Mouse (Mus musculus): ENCODE measurements around the gene Epb41l2. TPM values are rescaled to one million over a fixed set of nuclear protein-coding genes. Genes with fewer than 3 reads are reported as not detected.

Epb41l2 gene
- polyA plus RNA-seq, 1 experiment from 2014 or later = 86.7 TPM

GRCm38 (mm10) chr10:25448676-25449075 lies 89.1 kb downstream of the Epb41l2 start:
- Histone ChIP-seq H3K4me1 (ENCODE audit: control insufficient read depth, insufficient read depth, low read length) (0 out of 2 replicates have a peak, but pooled peaks cover 5% of the 10 kb centered on the region), H3K4me2 (ENCODE audit: low read depth, low read length) (no peak overlapping the region), H3K27me3 (replicated peaks; ENCODE audit: control insufficient read depth, insufficient read depth, low read length) (no peaks in the 10 kb centered on the region), H3K36me3 (ENCODE audit: control insufficient read depth, insufficient read depth, low read length) (peaks cover 16% of the 10 kb centered on the region), H3K4me3 (ENCODE audit: low read depth, low read length) (no peak overlapping the region), H3K9ac (ENCODE audit: low read depth, low read length) (no peak overlapping the region), H3K27ac (replicated peaks; ENCODE audit: low read depth, low read length) (no peak overlapping the region), H3K9me3 (ENCODE audit: control insufficient read depth, low read length) (no peaks in the 10 kb centered on the region)
- 70% methylated on average over 4 of the region's 4 CpGs for WGBS
- DNase-seq (ENCODE audit: low spot score) (no peak), ATAC-seq (ENCODE audit: low read depth) (no peak)

- H3K4me2 ChIP-seq (ENCODE audit: low read depth, low read length) = 0 out of 2 replicates have a peak overlapping the region, but pooled peaks have one; percentile 4
- no peaks in the 10 kb centered on the region for H3K27me3 ChIP-seq (replicated peaks; ENCODE audit: control insufficient read depth, insufficient read depth, low read length)
- 0 out of 2 replicates have a peak overlapping the region, but pooled peaks have one; percentile 15 for H3K9ac ChIP-seq (ENCODE audit: low read depth, low read length)
- ATAC-seq (ENCODE audit: low read depth) (no peak), DNase-seq (ENCODE audit: low spot score) (peak; percentile 39)
- no peaks in the 10 kb centered on the region for H3K9me3 ChIP-seq (ENCODE audit: control insufficient read depth, low read length)
- H3K4me3 ChIP-seq (ENCODE audit: low read depth, low read length) = no peak overlapping the region
- H3K36me3 ChIP-seq (ENCODE audit: control insufficient read depth, insufficient read depth, low read length) = peaks cover 12% of the 10 kb centered on the region
- 33% methylated on average over 11 of the region's 11 CpGs for WGBS
- H3K4me1 ChIP-seq (ENCODE audit: control insufficient read depth, insufficient read depth, low read length) = 0 out of 2 replicates have a peak, but pooled peaks cover 5% of the 10 kb centered on the region
- peak overlapping the region; percentile 41; the same call in 1 of the 2 replicates for H3K27ac ChIP-seq (replicated peaks; ENCODE audit: low read depth, low read length)
Observed at GRCm38 (mm10) chr10:25449312-25450020, 89.9 kb downstream of the Epb41l2 start.

- ATAC-seq (ENCODE audit: low read depth) (peak; percentile 47; the same call in 1 of the 2 replicates), DNase-seq (ENCODE audit: low spot score) (peak; percentile 46)
- Histone ChIP-seq H3K27ac (replicated peaks; ENCODE audit: low read depth, low read length) (peak overlapping the region; percentile 55), H3K4me1 (ENCODE audit: control insufficient read depth, insufficient read depth, low read length) (0 out of 2 replicates have a peak, but pooled peaks cover 5% of the 10 kb centered on the region), H3K9ac (ENCODE audit: low read depth, low read length) (no peak overlapping the region), H3K9me3 (ENCODE audit: control insufficient read depth, low read length) (no peaks in the 10 kb centered on the region), H3K4me2 (ENCODE audit: low read depth, low read length) (no peak overlapping the region), H3K27me3 (replicated peaks; ENCODE audit: control insufficient read depth, insufficient read depth, low read length) (no peaks in the 10 kb centered on the region), H3K4me3 (ENCODE audit: low read depth, low read length) (no peak overlapping the region), H3K36me3 (ENCODE audit: control insufficient read depth, insufficient read depth, low read length) (0 out of 2 replicates have a peak, but pooled peaks cover 3% of the 10 kb centered on the region)
- WGBS = 60% methylated on average over 9 of the region's 9 CpGs
Observed at GRCm38 (mm10) chr10:25453150-25453549, 93.6 kb downstream of the Epb41l2 start.

- Histone ChIP-seq H3K4me1 (ENCODE audit: control insufficient read depth, insufficient read depth, low read length) (0 out of 2 replicates have a peak, but pooled peaks cover 5% of the 10 kb centered on the region), H3K4me2 (ENCODE audit: low read depth, low read length) (no peak overlapping the region), H3K9me3 (ENCODE audit: control insufficient read depth, low read length) (no peaks in the 10 kb centered on the region), H3K27ac (replicated peaks; ENCODE audit: low read depth, low read length) (peak overlapping the region; percentile 55; the same call in 1 of the 2 replicates), H3K27me3 (replicated peaks; ENCODE audit: control insufficient read depth, insufficient read depth, low read length) (no peaks in the 10 kb centered on the region), H3K4me3 (ENCODE audit: low read depth, low read length) (no peak overlapping the region), H3K36me3 (ENCODE audit: control insufficient read depth, insufficient read depth, low read length) (0 out of 2 replicates have a peak, but pooled peaks cover 3% of the 10 kb centered on the region), H3K9ac (ENCODE audit: low read depth, low read length) (no peak overlapping the region)
- 80% methylated on average over 10 of the region's 10 CpGs for WGBS
- DNase-seq (ENCODE audit: low spot score) = no peak
- peak; percentile 47; the same call in 1 of the 2 replicates for ATAC-seq (ENCODE audit: low read depth)
Observed at GRCm38 (mm10) chr10:25453772-25454171, 94.2 kb downstream of the Epb41l2 start.

- no peak for DNase-seq (ENCODE audit: low spot score)
- no peak overlapping the region for H3K27ac ChIP-seq (replicated peaks; ENCODE audit: low read depth, low read length)
- H3K4me1 ChIP-seq (ENCODE audit: control insufficient read depth, insufficient read depth, low read length) = 0 out of 2 replicates have a peak, but pooled peaks cover 3% of the 10 kb centered on the region
- no peak overlapping the region for H3K9ac ChIP-seq (ENCODE audit: low read depth, low read length)
- 74% methylated on average over 6 of the region's 6 CpGs for WGBS
- no peaks in the 10 kb centered on the region for H3K27me3 ChIP-seq (replicated peaks; ENCODE audit: control insufficient read depth, insufficient read depth, low read length)
- H3K36me3 ChIP-seq (ENCODE audit: control insufficient read depth, insufficient read depth, low read length) = 0 out of 2 replicates have a peak, but pooled peaks cover 3% of the 10 kb centered on the region
- no peak overlapping the region for H3K4me2 ChIP-seq (ENCODE audit: low read depth, low read length)
- H3K4me3 ChIP-seq (ENCODE audit: low read depth, low read length) = no peak overlapping the region
- no peak for ATAC-seq (ENCODE audit: low read depth)
- H3K9me3 ChIP-seq (ENCODE audit: control insufficient read depth, low read length) = no peaks in the 10 kb centered on the region
Observed at GRCm38 (mm10) chr10:25457118-25457517, 97.5 kb downstream of the Epb41l2 start.

GRCm38 (mm10) chr10:25457996-25458395 lies 98.4 kb downstream of the Epb41l2 start:
- Histone ChIP-seq H3K9ac (ENCODE audit: low read depth, low read length) (no peak overlapping the region), H3K4me3 (ENCODE audit: low read depth, low read length) (no peak overlapping the region), H3K27ac (replicated peaks; ENCODE audit: low read depth, low read length) (no peak overlapping the region), H3K36me3 (ENCODE audit: control insufficient read depth, insufficient read depth, low read length) (0 out of 2 replicates have a peak, but pooled peaks cover 3% of the 10 kb centered on the region), H3K27me3 (replicated peaks; ENCODE audit: control insufficient read depth, insufficient read depth, low read length) (no peaks in the 10 kb centered on the region), H3K9me3 (ENCODE audit: control insufficient read depth, low read length) (no peaks in the 10 kb centered on the region), H3K4me1 (ENCODE audit: control insufficient read depth, insufficient read depth, low read length) (0 out of 2 replicates have a peak, but pooled peaks cover 3% of the 10 kb centered on the region), H3K4me2 (ENCODE audit: low read depth, low read length) (no peak overlapping the region)
- DNase-seq (ENCODE audit: low spot score) (no peak), ATAC-seq (ENCODE audit: low read depth) (no peak)
- 79% methylated on average over 4 of the region's 4 CpGs for WGBS

- WGBS = 76% methylated on average over 1 of the region's 1 CpGs
Observed at GRCm38 (mm10) chr10:25461832-25462231, 102.2 kb downstream of the Epb41l2 start.

GRCm38 (mm10) chr10:25462669-25463068 lies 103.1 kb downstream of the Epb41l2 start:
- Histone ChIP-seq H3K36me3 (ENCODE audit: control insufficient read depth, insufficient read depth, low read length) (no peaks in the 10 kb centered on the region), H3K27me3 (replicated peaks; ENCODE audit: control insufficient read depth, insufficient read depth, low read length) (no peaks in the 10 kb centered on the region), H3K4me3 (ENCODE audit: low read depth, low read length) (no peak overlapping the region), H3K4me1 (ENCODE audit: control insufficient read depth, insufficient read depth, low read length) (no peaks in the 10 kb centered on the region), H3K4me2 (ENCODE audit: low read depth, low read length) (no peak overlapping the region), H3K27ac (replicated peaks; ENCODE audit: low read depth, low read length) (no peak overlapping the region), H3K9me3 (ENCODE audit: control insufficient read depth, low read length) (no peaks in the 10 kb centered on the region), H3K9ac (ENCODE audit: low read depth, low read length) (no peak overlapping the region)
- DNase-seq (ENCODE audit: low spot score) (no peak), ATAC-seq (ENCODE audit: low read depth) (no peak)
- WGBS = 78% methylated on average over 3 of the region's 3 CpGs

More at GRCm38 (mm10) chr10:25461832-25462231, 102.2 kb downstream of the Epb41l2 start:
- H3K4me1 ChIP-seq (ENCODE audit: control insufficient read depth, insufficient read depth, low read length) = no peaks in the 10 kb centered on the region
- H3K9me3 ChIP-seq (ENCODE audit: control insufficient read depth, low read length) = no peaks in the 10 kb centered on the region
- ATAC-seq (ENCODE audit: low read depth) = no peak
- H3K9ac ChIP-seq (ENCODE audit: low read depth, low read length) = no peak overlapping the region
- H3K27ac ChIP-seq (replicated peaks; ENCODE audit: low read depth, low read length) = no peak overlapping the region
- no peaks in the 10 kb centered on the region for H3K36me3 ChIP-seq (ENCODE audit: control insufficient read depth, insufficient read depth, low read length)
- no peak overlapping the region for H3K4me3 ChIP-seq (ENCODE audit: low read depth, low read length)
- H3K4me2 ChIP-seq (ENCODE audit: low read depth, low read length) = no peak overlapping the region
- H3K27me3 ChIP-seq (replicated peaks; ENCODE audit: control insufficient read depth, insufficient read depth, low read length) = no peaks in the 10 kb centered on the region
- DNase-seq (ENCODE audit: low spot score) = no peak
